Mouse (Mus musculus): ENCODE data around the gene Mtmr14. TPM values are rescaled to one million over a fixed set of nuclear protein-coding genes. Genes with fewer than 3 reads are reported as not detected.

The Mtmr14 gene
- polyA plus RNA-seq, 1 experiment = 62.4 TPM

DNA sequence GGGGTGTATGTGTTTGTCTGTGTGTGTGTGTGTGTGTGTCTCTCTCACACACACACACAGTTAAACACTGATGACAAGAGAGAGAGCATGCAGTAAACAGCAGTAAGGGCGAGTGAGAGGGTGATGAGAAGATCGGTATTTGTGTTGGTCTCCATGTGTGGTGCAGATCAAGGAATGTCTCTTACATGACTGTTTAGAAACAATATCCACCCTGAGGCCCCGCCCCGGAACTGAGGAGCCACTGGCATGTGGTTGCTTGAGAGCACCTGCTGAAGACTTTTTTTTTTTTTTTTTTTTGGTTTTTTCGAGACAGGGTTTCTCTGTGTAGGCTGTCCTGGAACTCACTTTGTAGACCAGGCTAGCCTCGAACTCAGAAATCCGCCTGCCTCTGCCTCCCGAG, 26.8 kb downstream of the Mtmr14 start:
- no peak for TF ChIP-seq POLR2A (IDR thresholded peaks at IDR 0.05; ENCODE audit: insufficient read depth, low read length)
- TF ChIP-seq EP300 (IDR thresholded peaks at IDR 0.05; ENCODE audit: insufficient read depth, low read depth, low read length) = no peak
- no peak for TF ChIP-seq CTCF (IDR thresholded peaks at IDR 0.05; ENCODE audit: low read depth, low read length)
- Histone ChIP-seq H3K27ac (ENCODE audit: insufficient read depth, low read length) (no peak overlapping the region), H3K27me3 (ENCODE audit: control insufficient read depth, insufficient read depth, low read length, poor library complexity, severe bottlenecking) (no peaks in the 10 kb centered on the region), H3K9me3 (replicated peaks; ENCODE audit: control insufficient read depth, insufficient read depth, low read length, poor library complexity, severe bottlenecking) (no peaks in the 10 kb centered on the region), H3K4me1 (ENCODE audit: control insufficient read depth, insufficient read depth, low read length) (peaks cover 7% of the 10 kb centered on the region), H3K4me3 (ENCODE audit: low read depth, low read length) (no peak overlapping the region), H3K36me3 (ENCODE audit: control insufficient read depth, insufficient read depth, low read length, poor library complexity, severe bottlenecking) (peaks cover 7% of the 10 kb centered on the region), H3K9ac (ENCODE audit: low read depth, poor library complexity, severe bottlenecking) (no peak overlapping the region)

DNA sequence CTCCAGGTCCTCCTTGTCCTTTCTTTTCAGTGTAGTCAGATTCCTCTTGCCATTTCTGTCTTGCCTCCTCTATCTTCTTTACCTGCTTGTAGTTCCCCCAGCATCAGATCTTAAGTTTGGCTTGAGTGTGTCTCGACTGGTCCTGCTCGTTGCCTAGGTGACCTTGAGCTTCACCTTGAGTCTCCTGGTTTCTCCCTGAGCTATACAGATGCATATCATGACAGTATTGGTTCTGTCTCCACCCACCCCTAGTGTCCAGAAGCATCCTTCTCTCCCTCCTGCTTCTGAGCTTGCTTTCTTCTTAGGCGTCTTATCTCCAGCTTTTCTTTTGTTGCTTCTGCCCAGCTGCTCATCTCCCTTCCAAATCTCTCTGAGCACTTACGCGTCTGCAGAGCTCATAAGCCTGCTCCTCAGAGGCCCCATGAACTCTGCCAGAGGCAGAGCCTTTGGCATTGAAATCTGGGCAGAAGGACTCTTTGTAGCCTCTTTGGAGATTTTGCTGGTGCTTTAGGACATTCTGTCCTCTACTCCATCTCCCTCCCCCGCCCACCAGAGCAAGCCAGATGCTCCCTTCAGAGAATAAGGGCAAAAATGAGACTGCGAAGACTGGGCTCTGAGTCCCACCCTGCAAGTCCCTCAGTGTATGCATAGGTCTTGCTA, 29.5 kb downstream of the Mtmr14 start:
- Histone ChIP-seq H3K4me3 (ENCODE audit: low read depth, low read length) (no peak overlapping the region), H3K27ac (ENCODE audit: insufficient read depth, low read length) (no peak overlapping the region), H3K9me3 (replicated peaks; ENCODE audit: control insufficient read depth, insufficient read depth, low read length, poor library complexity, severe bottlenecking) (no peaks in the 10 kb centered on the region), H3K36me3 (ENCODE audit: control insufficient read depth, insufficient read depth, low read length, poor library complexity, severe bottlenecking) (peaks cover 17% of the 10 kb centered on the region), H3K4me1 (ENCODE audit: control insufficient read depth, insufficient read depth, low read length) (peaks cover 7% of the 10 kb centered on the region), H3K9ac (ENCODE audit: low read depth, poor library complexity, severe bottlenecking) (no peak overlapping the region), H3K27me3 (ENCODE audit: control insufficient read depth, insufficient read depth, low read length, poor library complexity, severe bottlenecking) (no peaks in the 10 kb centered on the region)
- no peak for TF ChIP-seq CTCF (IDR thresholded peaks at IDR 0.05; ENCODE audit: low read depth, low read length)
- no peak for TF ChIP-seq POLR2A (IDR thresholded peaks at IDR 0.05; ENCODE audit: insufficient read depth, low read length)
- TF ChIP-seq EP300 (IDR thresholded peaks at IDR 0.05; ENCODE audit: insufficient read depth, low read depth, low read length) = no peak

DNA sequence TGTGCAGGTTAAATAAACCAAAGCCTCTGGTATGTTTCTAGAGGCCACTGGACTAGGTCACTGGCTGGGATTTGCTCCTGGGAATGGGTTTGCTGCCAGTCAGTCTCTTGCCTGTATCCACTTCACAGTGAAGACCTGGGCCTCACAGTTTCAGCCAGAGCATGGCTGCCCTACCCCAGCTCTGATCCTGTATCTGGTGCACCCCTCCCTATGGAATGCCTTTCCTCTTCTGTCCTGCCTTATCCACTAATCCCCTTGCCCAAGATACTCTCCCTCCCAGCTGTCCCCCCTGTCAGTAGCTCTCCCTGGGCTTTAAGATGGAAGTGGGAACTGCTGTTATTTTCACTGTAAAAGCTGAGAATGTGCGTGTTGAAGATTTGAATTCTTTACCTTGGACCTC, 30.3 kb downstream of the Mtmr14 start:
- no peaks in the 10 kb centered on the region for H3K27me3 ChIP-seq (ENCODE audit: control insufficient read depth, insufficient read depth, low read length, poor library complexity, severe bottlenecking)

DNA sequence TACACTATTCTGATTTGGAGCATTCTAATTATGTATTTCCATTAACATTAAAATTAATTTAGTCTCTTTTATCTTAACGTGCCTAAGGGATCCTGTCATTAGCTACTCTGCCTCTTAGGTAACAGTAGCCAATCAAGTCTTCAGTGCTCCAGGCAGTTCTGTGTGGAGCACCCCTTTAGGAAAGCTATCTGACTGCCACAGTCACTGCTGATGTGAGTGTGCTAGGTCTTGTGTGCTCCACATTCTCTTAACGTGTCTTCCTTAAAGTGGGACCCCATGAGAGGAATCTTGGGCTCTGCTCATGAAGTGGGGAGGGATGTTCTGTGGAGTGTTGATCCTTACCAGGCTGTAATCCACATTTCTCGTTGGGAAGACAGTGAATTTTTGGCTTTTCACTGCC, 34.7 kb downstream of the Mtmr14 start:
- no peak overlapping the region for H3K27ac ChIP-seq (ENCODE audit: insufficient read depth, low read length)
- H3K9me3 ChIP-seq (replicated peaks; ENCODE audit: control insufficient read depth, insufficient read depth, low read length, poor library complexity, severe bottlenecking) = no peaks in the 10 kb centered on the region
- peaks cover 13% of the 10 kb centered on the region for H3K36me3 ChIP-seq (ENCODE audit: control insufficient read depth, insufficient read depth, low read length, poor library complexity, severe bottlenecking)
- H3K4me3 ChIP-seq (ENCODE audit: low read depth, low read length) = no peak overlapping the region
- H3K9ac ChIP-seq (ENCODE audit: low read depth, poor library complexity, severe bottlenecking) = no peak overlapping the region
- TF ChIP-seq POLR2A (IDR thresholded peaks at IDR 0.05; ENCODE audit: insufficient read depth, low read length) (no peak), CTCF (IDR thresholded peaks at IDR 0.05; ENCODE audit: low read depth, low read length) (no peak), EP300 (IDR thresholded peaks at IDR 0.05; ENCODE audit: insufficient read depth, low read depth, low read length) (no peak)
- no peaks in the 10 kb centered on the region for H3K27me3 ChIP-seq (ENCODE audit: control insufficient read depth, insufficient read depth, low read length, poor library complexity, severe bottlenecking)
- peaks cover 2% of the 10 kb centered on the region for H3K4me1 ChIP-seq (ENCODE audit: control insufficient read depth, insufficient read depth, low read length)

More for the DNA sequence above, 30.3 kb downstream of the Mtmr14 start:
- peaks cover 7% of the 10 kb centered on the region for H3K4me1 ChIP-seq (ENCODE audit: control insufficient read depth, insufficient read depth, low read length)
- H3K9me3 ChIP-seq (replicated peaks; ENCODE audit: control insufficient read depth, insufficient read depth, low read length, poor library complexity, severe bottlenecking) = no peaks in the 10 kb centered on the region
- H3K4me3 ChIP-seq (ENCODE audit: low read depth, low read length) = no peak overlapping the region
- TF ChIP-seq CTCF (IDR thresholded peaks at IDR 0.05; ENCODE audit: low read depth, low read length) (no peak), EP300 (IDR thresholded peaks at IDR 0.05; ENCODE audit: insufficient read depth, low read depth, low read length) (no peak), POLR2A (IDR thresholded peaks at IDR 0.05; ENCODE audit: insufficient read depth, low read length) (no peak)
- no peak overlapping the region for H3K9ac ChIP-seq (ENCODE audit: low read depth, poor library complexity, severe bottlenecking)
- no peak overlapping the region for H3K27ac ChIP-seq (ENCODE audit: insufficient read depth, low read length)
- H3K36me3 ChIP-seq (ENCODE audit: control insufficient read depth, insufficient read depth, low read length, poor library complexity, severe bottlenecking) = peaks cover 19% of the 10 kb centered on the region

DNA sequence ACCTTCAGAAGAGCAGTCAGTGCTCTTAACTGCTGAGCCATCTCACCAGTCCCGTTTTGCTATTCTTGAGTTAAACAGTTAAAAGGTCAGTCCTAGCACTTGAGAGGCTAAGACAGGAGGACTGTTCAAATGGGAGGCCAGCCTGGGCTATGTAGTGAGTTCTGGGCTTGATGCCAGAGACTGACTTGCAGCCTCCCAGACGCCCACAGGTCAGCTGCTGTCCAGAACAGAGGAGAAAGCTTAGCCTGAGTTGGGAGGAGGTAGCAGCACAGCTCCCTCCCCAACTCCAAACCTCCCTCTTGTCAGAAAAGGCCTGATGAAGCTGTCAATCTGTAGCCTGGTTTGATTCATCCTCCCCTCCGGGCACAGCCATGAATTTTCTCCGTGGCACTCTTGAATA, 39.2 kb downstream of the Mtmr14 start:
- Histone ChIP-seq H3K27me3 (ENCODE audit: control insufficient read depth, insufficient read depth, low read length, poor library complexity, severe bottlenecking) (no peaks in the 10 kb centered on the region), H3K4me1 (ENCODE audit: control insufficient read depth, insufficient read depth, low read length) (no peaks in the 10 kb centered on the region), H3K36me3 (ENCODE audit: control insufficient read depth, insufficient read depth, low read length, poor library complexity, severe bottlenecking) (peaks cover 3% of the 10 kb centered on the region; the same call in 1 of the 2 replicates), H3K4me3 (ENCODE audit: low read depth, low read length) (no peak overlapping the region), H3K27ac (ENCODE audit: insufficient read depth, low read length) (no peak overlapping the region), H3K9ac (ENCODE audit: low read depth, poor library complexity, severe bottlenecking) (no peak overlapping the region), H3K9me3 (replicated peaks; ENCODE audit: control insufficient read depth, insufficient read depth, low read length, poor library complexity, severe bottlenecking) (no peaks in the 10 kb centered on the region)
- TF ChIP-seq POLR2A (IDR thresholded peaks at IDR 0.05; ENCODE audit: insufficient read depth, low read length) (no peak), CTCF (IDR thresholded peaks at IDR 0.05; ENCODE audit: low read depth, low read length) (no peak), EP300 (IDR thresholded peaks at IDR 0.05; ENCODE audit: insufficient read depth, low read depth, low read length) (no peak)

DNA sequence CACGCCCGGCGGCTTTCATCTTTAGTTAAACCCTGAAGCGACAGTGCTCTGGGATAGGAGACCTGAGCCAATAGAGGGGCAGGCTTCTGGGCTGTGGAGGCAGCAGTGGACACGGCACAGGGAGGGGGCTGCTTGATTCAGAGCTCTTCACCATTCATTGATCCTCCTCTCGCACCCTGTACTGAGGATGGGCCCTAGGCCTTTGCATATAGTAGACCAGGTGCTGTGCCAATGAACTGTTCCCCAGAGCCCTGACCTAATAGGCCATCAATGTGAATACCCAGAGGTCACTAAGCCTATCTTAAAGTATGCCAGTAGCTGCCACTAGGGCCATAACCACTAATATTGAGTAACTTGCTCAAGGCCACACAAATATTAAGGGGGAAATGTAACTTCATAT, 44.0 kb downstream of the Mtmr14 start:
- Histone ChIP-seq H3K4me1 (ENCODE audit: control insufficient read depth, insufficient read depth, low read length) (peaks cover 2% of the 10 kb centered on the region), H3K4me3 (ENCODE audit: low read depth, low read length) (no peak overlapping the region), H3K9ac (ENCODE audit: low read depth, poor library complexity, severe bottlenecking) (no peak overlapping the region), H3K27ac (ENCODE audit: insufficient read depth, low read length) (no peak overlapping the region), H3K9me3 (replicated peaks; ENCODE audit: control insufficient read depth, insufficient read depth, low read length, poor library complexity, severe bottlenecking) (no peaks in the 10 kb centered on the region), H3K27me3 (ENCODE audit: control insufficient read depth, insufficient read depth, low read length, poor library complexity, severe bottlenecking) (no peaks in the 10 kb centered on the region), H3K36me3 (ENCODE audit: control insufficient read depth, insufficient read depth, low read length, poor library complexity, severe bottlenecking) (no peaks in the 10 kb centered on the region)
- TF ChIP-seq EP300 (IDR thresholded peaks at IDR 0.05; ENCODE audit: insufficient read depth, low read depth, low read length) (no peak), CTCF (IDR thresholded peaks at IDR 0.05; ENCODE audit: low read depth, low read length) (no peak), POLR2A (IDR thresholded peaks at IDR 0.05; ENCODE audit: insufficient read depth, low read length) (no peak)
